Mouse (Mus musculus): ENCODE results near the gene Atp5j. TPM values are rescaled to one million over a fixed set of nuclear protein-coding genes. Genes with fewer than 3 reads are reported as not detected.

The Atp5j gene
- polyA plus RNA-seq, 1 experiment from 2014 or later, result 1,970 TPM

- Histone ChIP-seq H3K9me3 (replicated peaks) (no peaks in the 10 kb centered on the region), H3K27ac (no peak overlapping the region), H3K4me1 (replicated peaks) (0 out of 2 replicates have a peak, but pooled peaks cover 10% of the 10 kb centered on the region), H3K4me3 (no peak overlapping the region), H3K9ac (no peak overlapping the region), H3K27me3 (no peaks in the 10 kb centered on the region), H3K36me3 (no peaks in the 10 kb centered on the region), H3K4me2 (no peak overlapping the region)
- no peak for ATAC-seq (replicated peaks; ENCODE audit: insufficient number of reproducible peaks, insufficient read depth, low FRiP score, low read depth)
- 79% methylated on average over 6 of the region's 6 CpGs for WGBS
These were observed 56.4 kb downstream of the Atp5j start for GRCm38 (mm10) chr16:84778861-84779630.

DNA sequence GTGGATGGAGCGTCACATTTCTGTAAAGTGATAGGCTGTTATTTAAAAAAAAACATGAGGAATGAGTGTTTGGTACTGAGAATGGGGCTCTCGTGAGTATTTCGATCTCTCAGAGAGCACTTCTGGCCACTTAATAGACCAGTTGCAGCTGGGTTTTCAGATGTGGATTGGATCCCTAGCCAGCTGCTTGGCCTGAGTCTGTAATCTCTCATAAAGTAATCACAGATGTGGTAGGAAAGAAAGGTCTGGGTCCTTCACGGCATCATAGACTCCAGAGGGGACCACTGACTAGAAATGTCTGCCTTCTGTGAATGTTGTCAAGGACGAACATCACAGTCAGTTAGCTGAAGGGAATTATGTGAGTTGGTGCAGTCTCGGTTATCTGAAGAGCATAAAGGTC, 57.0 kb downstream of the Atp5j start:
- H3K9ac ChIP-seq, result no peak overlapping the region
- H3K27ac ChIP-seq, result no peak overlapping the region
- H3K36me3 ChIP-seq, result no peaks in the 10 kb centered on the region
- H3K4me1 ChIP-seq (replicated peaks), result peaks cover 13% of the 10 kb centered on the region; the same call in 1 of the 2 replicates
- no peak for ATAC-seq (replicated peaks; ENCODE audit: insufficient number of reproducible peaks, insufficient read depth, low FRiP score, low read depth)
- H3K9me3 ChIP-seq (replicated peaks), result no peaks in the 10 kb centered on the region
- H3K27me3 ChIP-seq, result no peaks in the 10 kb centered on the region
- H3K4me3 ChIP-seq, result no peak overlapping the region
- H3K4me2 ChIP-seq, result no peak overlapping the region
- WGBS, result 73% methylated on average over 6 of the region's 6 CpGs

Other genes with a start within 250 kb of the Atp5j start
- 41.3 and 50.4 TPM in 2 replicates for gene Mrpl39, start 99.9 kb downstream of the Atp5j start, polyA plus RNA-seq (2015; fragmentation: Nextera tagmentation; extraction: Ambion mirVana)
- gene Jam2, start 61.5 kb downstream of the Atp5j start, polyA plus RNA-seq (2015; fragmentation: Nextera tagmentation; extraction: Ambion mirVana), result 7.3 and 7.4 TPM in 2 replicates
- gene Gabpa, start 700 bp downstream of the Atp5j start, polyA plus RNA-seq (2015; fragmentation: Nextera tagmentation; extraction: Ambion mirVana), result 31.0 and 31.4 TPM in 2 replicates